Mouse (Mus musculus) myocyte (in vitro differentiated cells): ENCODE measurements at regions not wholly inside any gene's neighbourhood (a gene's known extent, or its start where the extent isn't known, plus 50 kb on each side); places are given as distances from the start of the nearest gene placed in this dataset.

Source experiments
- MAX ChIP-seq: IDR thresholded peaks from one replicate; pipeline ENCODE4 v1.6.1; 2011; ENCODE audit warnings: low read depth, mild to moderate bottlenecking, control low read depth
- POLR2A ChIP-seq: IDR thresholded peaks from one replicate; pipeline ENCODE4 v1.6.1; 2011; ENCODE audit warnings: low read depth, mild to moderate bottlenecking, control low read depth, moderate library complexity; ENCODE audit not compliant: insufficient read length
- TCF12 ChIP-seq: IDR thresholded peaks from one replicate; pipeline ENCODE4 v1.6.1; 2011; ENCODE audit warnings: mild to moderate bottlenecking, control low read depth; ENCODE audit not compliant: poor library complexity, insufficient read depth, severe bottlenecking
- TCF3 ChIP-seq: IDR thresholded peaks from one replicate; pipeline ENCODE4 v1.6.1; 2011; ENCODE audit warnings: low read depth, control low read depth; ENCODE audit not compliant: insufficient read length

GRCm38 (mm10) chr13:90560095-90560494 is 345.1 kb downstream of the Atp6ap1l start:
- TF ChIP-seq POLR2A (no peak), TCF12 (no peak), MAX (no peak), TCF3 (no peak)
